Mouse (Mus musculus): Measurements from ENCODE around the gene Kin. TPM values are rescaled to one million over a fixed set of nuclear protein-coding genes. Genes with fewer than 3 reads are reported as not detected.
A peak's percentile ranks its signal among the peaks of the same experiment; 100 is the strongest.

Gene Kin
- polyA plus RNA-seq, 1 experiment, result 2.7 TPM

GRCm38 (mm10) chr2:10101180-10101579, 20.8 kb downstream of the Kin start:
- H3K36me3 ChIP-seq (ENCODE audit: control insufficient read depth, insufficient read depth, low read length), result no peaks in the 10 kb centered on the region
- H3K27ac ChIP-seq (ENCODE audit: insufficient read depth, low read length), result no peak overlapping the region
- no peaks in the 10 kb centered on the region for H3K27me3 ChIP-seq (ENCODE audit: control insufficient read depth, insufficient read depth, low read length)
- peak in 1 of 2 experiments; percentile 29 for DNase-seq (ENCODE audit: low read depth in 1 of 2, low spot score in 2 of 2)
- no peak overlapping the region for H3K4me3 ChIP-seq (ENCODE audit: extremely low read depth, insufficient read depth, insufficient read length)
- 24% methylated on average over 6 of the region's 6 CpGs for WGBS
- no peaks in the 10 kb centered on the region for H3K4me1 ChIP-seq (ENCODE audit: control insufficient read depth, insufficient read depth, insufficient read length)
- peak; percentile 63; the same call in 1 of the 2 replicates for TF ChIP-seq CTCF (IDR thresholded peaks at IDR 0.05; ENCODE audit: extremely low read depth, insufficient read depth, insufficient read length, insufficient replicate concordance)
- no peak for TF ChIP-seq POLR2A (IDR thresholded peaks at IDR 0.05; ENCODE audit: low read depth, low read length)

- WGBS, result 84% methylated on average over 6 of the region's 6 CpGs
- H3K27ac ChIP-seq (ENCODE audit: insufficient read depth, low read length), result no peak overlapping the region
- no peak overlapping the region for H3K4me3 ChIP-seq (ENCODE audit: extremely low read depth, insufficient read depth, insufficient read length)
- no peak for DNase-seq (ENCODE audit: low read depth in 1 of 2, low spot score in 2 of 2)
- TF ChIP-seq POLR2A (IDR thresholded peaks at IDR 0.05; ENCODE audit: low read depth, low read length) (no peak), CTCF (IDR thresholded peaks at IDR 0.05; ENCODE audit: extremely low read depth, insufficient read depth, insufficient read length, insufficient replicate concordance) (no peak)
- no peaks in the 10 kb centered on the region; the same call in 1 of the 2 replicates for H3K4me1 ChIP-seq (ENCODE audit: control insufficient read depth, insufficient read depth, insufficient read length)
- H3K27me3 ChIP-seq (ENCODE audit: control insufficient read depth, insufficient read depth, low read length), result no peaks in the 10 kb centered on the region
- no peaks in the 10 kb centered on the region for H3K36me3 ChIP-seq (ENCODE audit: control insufficient read depth, insufficient read depth, low read length)
Measured at GRCm38 (mm10) chr2:10108535-10109189, 28.3 kb downstream of the Kin start.

- Histone ChIP-seq H3K27ac (ENCODE audit: insufficient read depth, low read length) (no peak overlapping the region), H3K36me3 (ENCODE audit: control insufficient read depth, insufficient read depth, low read length) (no peaks in the 10 kb centered on the region), H3K4me1 (ENCODE audit: control insufficient read depth, insufficient read depth, insufficient read length) (no peaks in the 10 kb centered on the region), H3K4me3 (ENCODE audit: extremely low read depth, insufficient read depth, insufficient read length) (no peak overlapping the region), H3K27me3 (ENCODE audit: control insufficient read depth, insufficient read depth, low read length) (no peaks in the 10 kb centered on the region)
- no peak for DNase-seq (ENCODE audit: low read depth in 1 of 2, low spot score in 2 of 2)
- WGBS, result 47% methylated on average over 1 of the region's 1 CpGs
- TF ChIP-seq POLR2A (IDR thresholded peaks at IDR 0.05; ENCODE audit: low read depth, low read length), result no peak
- no peak for TF ChIP-seq CTCF (IDR thresholded peaks at IDR 0.05; ENCODE audit: extremely low read depth, insufficient read depth, insufficient read length, insufficient replicate concordance)
Measured at GRCm38 (mm10) chr2:10118751-10119150, 38.4 kb downstream of the Kin start.

GRCm38 (mm10) chr2:10119276-10119675, 38.9 kb downstream of the Kin start:
- Histone ChIP-seq H3K4me3 (ENCODE audit: extremely low read depth, insufficient read depth, insufficient read length) (no peak overlapping the region), H3K27ac (ENCODE audit: insufficient read depth, low read length) (no peak overlapping the region), H3K36me3 (ENCODE audit: control insufficient read depth, insufficient read depth, low read length) (no peaks in the 10 kb centered on the region), H3K27me3 (ENCODE audit: control insufficient read depth, insufficient read depth, low read length) (no peaks in the 10 kb centered on the region), H3K4me1 (ENCODE audit: control insufficient read depth, insufficient read depth, insufficient read length) (no peaks in the 10 kb centered on the region)
- 89% methylated on average over 8 of the region's 8 CpGs for WGBS
- no peak for TF ChIP-seq POLR2A (IDR thresholded peaks at IDR 0.05; ENCODE audit: low read depth, low read length)
- TF ChIP-seq CTCF (IDR thresholded peaks at IDR 0.05; ENCODE audit: extremely low read depth, insufficient read depth, insufficient read length, insufficient replicate concordance), result no peak
- DNase-seq (ENCODE audit: low read depth in 1 of 2, low spot score in 2 of 2), result no peak

- Histone ChIP-seq H3K27me3 (ENCODE audit: control insufficient read depth, insufficient read depth, low read length) (no peaks in the 10 kb centered on the region), H3K36me3 (ENCODE audit: control insufficient read depth, insufficient read depth, low read length) (no peaks in the 10 kb centered on the region), H3K4me1 (ENCODE audit: control insufficient read depth, insufficient read depth, insufficient read length) (no peaks in the 10 kb centered on the region), H3K27ac (ENCODE audit: insufficient read depth, low read length) (no peak overlapping the region), H3K4me3 (ENCODE audit: extremely low read depth, insufficient read depth, insufficient read length) (no peak overlapping the region)
- 65% methylated on average over 3 of the region's 3 CpGs for WGBS
- no peak for DNase-seq (ENCODE audit: low read depth in 1 of 2, low spot score in 2 of 2)
- no peak for TF ChIP-seq POLR2A (IDR thresholded peaks at IDR 0.05; ENCODE audit: low read depth, low read length)
Measured at GRCm38 (mm10) chr2:10121826-10122225, 41.4 kb downstream of the Kin start.

- no peak overlapping the region for H3K27ac ChIP-seq (ENCODE audit: insufficient read depth, low read length)
- H3K4me3 ChIP-seq (ENCODE audit: extremely low read depth, insufficient read depth, insufficient read length), result no peak overlapping the region
- no peaks in the 10 kb centered on the region for H3K27me3 ChIP-seq (ENCODE audit: control insufficient read depth, insufficient read depth, low read length)
- no peaks in the 10 kb centered on the region for H3K36me3 ChIP-seq (ENCODE audit: control insufficient read depth, insufficient read depth, low read length)
- 92% methylated on average over 4 of the region's 4 CpGs for WGBS
- no peak for DNase-seq (ENCODE audit: low read depth in 1 of 2, low spot score in 2 of 2)
- H3K4me1 ChIP-seq (ENCODE audit: control insufficient read depth, insufficient read depth, insufficient read length), result no peaks in the 10 kb centered on the region
- TF ChIP-seq CTCF (IDR thresholded peaks at IDR 0.05; ENCODE audit: extremely low read depth, insufficient read depth, insufficient read length, insufficient replicate concordance), result no peak
- TF ChIP-seq POLR2A (IDR thresholded peaks at IDR 0.05; ENCODE audit: low read depth, low read length), result no peak
Measured at GRCm38 (mm10) chr2:10126122-10126521, 45.7 kb downstream of the Kin start.

- H3K27ac ChIP-seq (ENCODE audit: insufficient read depth, low read length), result no peak overlapping the region
- WGBS, result 92% methylated on average over 5 of the region's 5 CpGs
- H3K4me3 ChIP-seq (ENCODE audit: extremely low read depth, insufficient read depth, insufficient read length), result no peak overlapping the region
- no peaks in the 10 kb centered on the region for H3K36me3 ChIP-seq (ENCODE audit: control insufficient read depth, insufficient read depth, low read length)
- no peaks in the 10 kb centered on the region for H3K27me3 ChIP-seq (ENCODE audit: control insufficient read depth, insufficient read depth, low read length)
- H3K4me1 ChIP-seq (ENCODE audit: control insufficient read depth, insufficient read depth, insufficient read length), result no peaks in the 10 kb centered on the region
- DNase-seq (ENCODE audit: low read depth in 1 of 2, low spot score in 2 of 2), result no peak
- TF ChIP-seq POLR2A (IDR thresholded peaks at IDR 0.05; ENCODE audit: low read depth, low read length) (no peak), CTCF (IDR thresholded peaks at IDR 0.05; ENCODE audit: extremely low read depth, insufficient read depth, insufficient read length, insufficient replicate concordance) (no peak)
Measured at GRCm38 (mm10) chr2:10127471-10127870, 47.1 kb downstream of the Kin start.

Data from spleen, adult 2 months (tissue).